Mouse (Mus musculus) brain, embryonic 14.5 days (tissue): ENCODE data around the gene Tcf20.

Experiments used
- CTCF ChIP-seq: fragments of 200-500 bp; IDR thresholded peaks from 2 replicates; pipeline ENCODE4 v1.5.1; 2012; ENCODE audit warnings: inconsistent platforms, mild to moderate bottlenecking, moderate library complexity, borderline replicate concordance; ENCODE audit not compliant: insufficient read depth, insufficient read length; ENCODE audit errors: extremely low read depth
- POLR2A ChIP-seq: fragments of 200-500 bp; IDR thresholded peaks from 2 replicates; pipeline ENCODE4 v1.6.1; 2012; ENCODE audit warnings: mild to moderate bottlenecking, inconsistent platforms, borderline replicate concordance; ENCODE audit not compliant: poor library complexity, insufficient read depth, insufficient read length, severe bottlenecking; ENCODE audit errors: extremely low read depth

DNA sequence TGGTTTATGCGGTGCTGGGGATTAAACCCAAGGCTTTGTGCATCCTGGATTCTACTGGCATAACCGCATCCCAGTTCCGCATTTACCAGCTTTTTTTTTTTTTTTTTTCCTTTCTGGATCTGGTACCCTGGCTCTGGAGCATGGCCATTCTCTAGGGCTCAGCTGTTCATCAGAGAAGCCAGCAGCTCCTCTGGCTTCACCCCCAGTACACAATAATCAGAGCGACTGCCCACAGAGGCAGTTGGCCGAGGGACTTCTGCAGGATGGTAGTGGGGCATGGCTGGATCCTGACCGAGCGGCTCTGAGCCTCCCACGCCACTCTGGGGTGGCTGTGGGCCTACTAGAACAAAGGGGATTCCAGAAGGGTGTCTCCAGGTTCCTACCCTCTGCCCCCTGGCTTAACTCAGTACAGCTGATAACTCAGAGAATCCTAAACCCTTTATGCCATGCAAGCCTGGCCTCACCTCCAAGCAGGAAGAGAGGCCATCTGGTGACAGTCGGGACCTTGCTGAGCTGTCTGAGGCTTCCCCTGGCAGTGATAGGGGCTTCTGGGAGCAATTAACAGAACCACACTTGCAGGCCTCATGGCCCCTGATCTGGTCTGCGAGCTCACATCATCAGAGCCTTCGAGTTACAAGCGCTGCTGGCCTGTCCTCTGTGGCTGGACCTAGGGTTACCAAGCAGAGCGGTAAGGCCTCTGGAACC lies 4.6 kb upstream of the Tcf20 start:
- TF ChIP-seq CTCF (no peak), POLR2A (no peak)
